Mouse (Mus musculus) B cell, adult 62 days (primary cell): ENCODE measurements around the gene Dhrs7b. TPM values are rescaled to one million over a fixed set of nuclear protein-coding genes. Genes with fewer than 3 reads are reported as not detected.

ENCODE experiments used
- total RNA-seq: library from RNA; stranded (reverse); gene quantifications from 4 replicates; pipeline ENCODE4 v1.2.4, GENCODE M21; 2023

The Dhrs7b gene
- 13.1 to 15.5 TPM (median 14.5 TPM) in 4 replicates for total RNA-seq

DNA sequence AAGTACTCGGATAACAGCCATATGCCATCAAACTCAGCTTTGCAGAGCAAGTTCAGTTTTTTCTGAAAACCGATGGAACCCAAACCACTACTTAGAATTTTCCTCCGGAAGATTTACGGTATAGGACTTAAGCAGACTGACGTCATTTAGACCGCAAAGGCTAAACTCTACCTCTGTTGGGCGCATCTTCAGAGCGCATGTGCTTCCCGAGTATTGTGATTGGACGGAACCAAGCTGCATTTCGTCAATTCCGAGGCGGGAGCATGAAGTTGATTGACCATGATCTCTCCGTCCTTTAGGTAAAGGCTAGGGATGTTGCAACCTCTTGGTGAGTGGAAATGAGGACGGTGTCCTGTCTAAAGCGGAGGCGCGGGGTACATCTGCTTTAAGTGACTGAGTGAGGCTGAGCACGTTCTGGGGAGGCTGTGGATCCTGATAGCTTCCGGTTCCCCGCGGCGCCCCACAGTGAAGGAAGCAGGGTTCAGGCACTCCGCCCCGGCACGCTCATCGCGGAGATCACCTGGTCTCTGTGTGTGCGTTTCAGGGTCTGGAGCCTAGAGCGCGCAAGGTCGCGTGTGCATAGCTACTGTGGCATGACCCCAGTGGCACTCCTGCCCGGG lies at the start of gene Dhrs7b:
Gene Dhrs7b (plus strand): TSS at position 199 of the 620 bp plus-strand sequence.

GRCm38 (mm10) chr11:60811618-60812017 lies 18.8 kb upstream of the Dhrs7b start, which contains the start of gene Shmt1:
Shmt1 (minus strand) TSS chr11:60811718.

DNA sequence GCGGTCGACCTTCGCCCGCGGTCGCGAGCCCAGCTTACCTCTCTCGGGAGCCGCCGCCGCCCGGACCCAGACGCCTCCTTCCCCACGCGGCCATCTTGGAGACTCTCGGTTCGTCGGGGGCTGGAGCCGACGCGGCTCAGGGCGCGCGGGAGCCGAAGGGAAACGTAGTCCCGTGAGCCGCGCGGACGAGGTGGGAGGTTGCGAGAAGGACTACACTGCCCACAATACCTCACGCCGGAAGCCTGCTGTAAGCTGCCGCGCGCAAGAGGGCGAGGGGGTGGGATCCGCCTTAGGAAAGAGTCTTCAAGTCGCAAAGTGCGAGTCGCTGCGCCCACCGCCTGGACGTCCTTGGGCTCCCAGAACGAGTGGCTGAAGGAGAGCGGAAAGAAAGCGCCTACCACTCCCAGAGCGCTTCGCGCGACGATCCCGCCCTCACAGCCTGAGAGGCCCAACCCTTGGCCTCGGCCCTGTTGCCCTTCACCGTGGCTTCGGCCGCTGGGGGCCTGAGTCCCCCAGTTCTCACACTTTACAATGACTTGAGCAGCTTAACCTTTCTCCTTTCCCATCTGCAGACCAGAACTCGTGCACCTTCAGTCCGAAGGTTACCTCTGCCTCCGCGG lies 48.4 kb downstream of the Dhrs7b start, which contains the start of gene Tmem11:
Gene Tmem11 (minus strand): TSS at position 598 of the 620 bp plus-strand sequence.

Other genes with a start within 250 kb of the Dhrs7b start
- gene Llgl1, start 130.9 kb upstream of the Dhrs7b start, total RNA-seq, result 28.0 to 36.0 TPM (median 31.4 TPM) in 4 replicates
- gene Flii, start 103.4 kb upstream of the Dhrs7b start, total RNA-seq, result 187 to 204 TPM (median 195 TPM) in 4 replicates
- gene Mief2, start 102.2 kb upstream of the Dhrs7b start, total RNA-seq, result 7.8 to 12.8 TPM (median 10.3 TPM) in 4 replicates
- gene Top3a, start 53.3 kb upstream of the Dhrs7b start, total RNA-seq, result 22.6 to 26.0 TPM (median 23.2 TPM) in 4 replicates
- gene Smcr8, start 53.1 kb upstream of the Dhrs7b start, total RNA-seq, result 105 to 113 TPM (median 109 TPM) in 4 replicates
- 10.0 to 11.7 TPM (median 11.0 TPM) in 4 replicates for gene Shmt1, start 18.9 kb upstream of the Dhrs7b start, total RNA-seq
- 20.5 to 21.4 TPM (median 20.7 TPM) in 4 replicates for gene Tmem11, start 48.6 kb downstream of the Dhrs7b start, total RNA-seq
- 31.1 to 35.2 TPM (median 33.0 TPM) in 4 replicates for gene Natd1, start 84.1 kb downstream of the Dhrs7b start, total RNA-seq
- gene Map2k3, start 101.4 kb downstream of the Dhrs7b start, total RNA-seq, result 29.6 to 35.3 TPM (median 31.0 TPM) in 4 replicates
- gene Kcnj12, start 191.9 kb downstream of the Dhrs7b start, total RNA-seq, result not detected in 4 replicates